Mouse (Mus musculus): ENCODE measurements around the gene Tcea3. TPM values are rescaled to one million over a fixed set of nuclear protein-coding genes. Genes with fewer than 3 reads are reported as not detected.

The Tcea3 gene
- 54.9 and 57.5 TPM in 2 replicates for polyA plus RNA-seq (2015; fragmentation: Nextera tagmentation; extraction: Ambion mirVana)

GRCm38 (mm10) chr4:136247729-136248463 lies at the start of gene Tcea3:
TSS of gene Tcea3 (plus strand) at chr4:136247729.
- Histone ChIP-seq H3K36me3 (ENCODE audit: control insufficient read depth, insufficient read depth) (no peaks in the 10 kb centered on the region), H3K27me3 (ENCODE audit: control insufficient read depth, insufficient read depth, low read length) (peaks cover 11% of the 10 kb centered on the region), H3K9me3 (replicated peaks; ENCODE audit: control insufficient read depth, low read length) (no peaks in the 10 kb centered on the region), H3K4me1 (ENCODE audit: control insufficient read depth, insufficient read depth, low read length) (peaks cover 30% of the 10 kb centered on the region), H3K27ac (ENCODE audit: low read length) (peak within 1 kb of the TSS; percentile 84), H3K4me2 (ENCODE audit: low read depth, low read length) (peak within 1 kb of the TSS; percentile 69), H3K4me3 (ENCODE audit: low read length) (peak within 1 kb of the TSS; percentile 76), H3K9ac (ENCODE audit: low read length) (peak within 1 kb of the TSS; percentile 74)
- under 1% methylated on average over 46 of the region's 46 CpGs for WGBS
- ATAC-seq (replicated peaks; ENCODE audit: extremely low read depth, insufficient read depth, low FRiP score) = peak; percentile 73

GRCm38 (mm10) chr4:136198846-136199245 lies 48.7 kb upstream of the Tcea3 start:
- no peak overlapping the region for H3K4me3 ChIP-seq (ENCODE audit: low read length)
- peaks cover 7% of the 10 kb centered on the region; the same call in 1 of the 2 replicates for H3K27me3 ChIP-seq (ENCODE audit: control insufficient read depth, insufficient read depth, low read length)
- no peak overlapping the region for H3K27ac ChIP-seq (ENCODE audit: low read length)
- no peak overlapping the region for H3K4me2 ChIP-seq (ENCODE audit: low read depth, low read length)
- ATAC-seq (replicated peaks; ENCODE audit: extremely low read depth, insufficient read depth, low FRiP score) = no peak
- no peaks in the 10 kb centered on the region for H3K9me3 ChIP-seq (replicated peaks; ENCODE audit: control insufficient read depth, low read length)
- H3K4me1 ChIP-seq (ENCODE audit: control insufficient read depth, insufficient read depth, low read length) = peaks cover 5% of the 10 kb centered on the region; the same call in 1 of the 2 replicates
- 76% methylated on average over 7 of the region's 7 CpGs for WGBS
- no peaks in the 10 kb centered on the region for H3K36me3 ChIP-seq (ENCODE audit: control insufficient read depth, insufficient read depth)
- H3K9ac ChIP-seq (ENCODE audit: low read length) = no peak overlapping the region

GRCm38 (mm10) chr4:136199562-136200292 lies 47.8 kb upstream of the Tcea3 start:
- ATAC-seq (replicated peaks; ENCODE audit: extremely low read depth, insufficient read depth, low FRiP score) = no peak
- Histone ChIP-seq H3K9ac (ENCODE audit: low read length) (no peak overlapping the region), H3K27me3 (ENCODE audit: control insufficient read depth, insufficient read depth, low read length) (peaks cover 7% of the 10 kb centered on the region; the same call in 1 of the 2 replicates), H3K9me3 (replicated peaks; ENCODE audit: control insufficient read depth, low read length) (no peaks in the 10 kb centered on the region), H3K4me1 (ENCODE audit: control insufficient read depth, insufficient read depth, low read length) (peaks cover 2% of the 10 kb centered on the region; the same call in 1 of the 2 replicates), H3K4me3 (ENCODE audit: low read length) (no peak overlapping the region), H3K36me3 (ENCODE audit: control insufficient read depth, insufficient read depth) (no peaks in the 10 kb centered on the region), H3K4me2 (ENCODE audit: low read depth, low read length) (no peak overlapping the region), H3K27ac (ENCODE audit: low read length) (no peak overlapping the region)
- WGBS = 25% methylated on average over 9 of the region's 9 CpGs

- H3K27ac ChIP-seq (ENCODE audit: low read length) = no peak overlapping the region
- peaks cover 7% of the 10 kb centered on the region; the same call in 1 of the 2 replicates for H3K27me3 ChIP-seq (ENCODE audit: control insufficient read depth, insufficient read depth, low read length)
- H3K9ac ChIP-seq (ENCODE audit: low read length) = no peak overlapping the region
- H3K36me3 ChIP-seq (ENCODE audit: control insufficient read depth, insufficient read depth) = no peaks in the 10 kb centered on the region
- H3K4me1 ChIP-seq (ENCODE audit: control insufficient read depth, insufficient read depth, low read length) = peaks cover 12% of the 10 kb centered on the region
- H3K9me3 ChIP-seq (replicated peaks; ENCODE audit: control insufficient read depth, low read length) = no peaks in the 10 kb centered on the region
- H3K4me3 ChIP-seq (ENCODE audit: low read length) = no peak overlapping the region
- no peak for ATAC-seq (replicated peaks; ENCODE audit: extremely low read depth, insufficient read depth, low FRiP score)
- H3K4me2 ChIP-seq (ENCODE audit: low read depth, low read length) = no peak overlapping the region
- 7% methylated on average over 9 of the region's 9 CpGs for WGBS
These were observed 45.0 kb upstream of the Tcea3 start for GRCm38 (mm10) chr4:136202509-136202908.

GRCm38 (mm10) chr4:136204775-136205174 lies 42.8 kb upstream of the Tcea3 start:
- Histone ChIP-seq H3K4me2 (ENCODE audit: low read depth, low read length) (no peak overlapping the region), H3K27ac (ENCODE audit: low read length) (no peak overlapping the region), H3K27me3 (ENCODE audit: control insufficient read depth, insufficient read depth, low read length) (peaks cover 7% of the 10 kb centered on the region; the same call in 1 of the 2 replicates), H3K9ac (ENCODE audit: low read length) (no peak overlapping the region), H3K4me3 (ENCODE audit: low read length) (no peak overlapping the region), H3K36me3 (ENCODE audit: control insufficient read depth, insufficient read depth) (no peaks in the 10 kb centered on the region), H3K4me1 (ENCODE audit: control insufficient read depth, insufficient read depth, low read length) (peaks cover 13% of the 10 kb centered on the region), H3K9me3 (replicated peaks; ENCODE audit: control insufficient read depth, low read length) (no peaks in the 10 kb centered on the region)
- ATAC-seq (replicated peaks; ENCODE audit: extremely low read depth, insufficient read depth, low FRiP score) = no peak
- 72% methylated on average over 2 of the region's 2 CpGs for WGBS

GRCm38 (mm10) chr4:136206033-136206893 lies 41.3 kb upstream of the Tcea3 start, which contains the start of gene Asap3:
TSS of gene Asap3 (plus strand) at chr4:136206365.
- ATAC-seq (replicated peaks; ENCODE audit: extremely low read depth, insufficient read depth, low FRiP score) = peak; percentile 88
- H3K4me3 ChIP-seq (ENCODE audit: low read length) = peak within 1 kb of the TSS; percentile 75
- peak within 1 kb of the TSS; percentile 99 for H3K4me2 ChIP-seq (ENCODE audit: low read depth, low read length)
- H3K36me3 ChIP-seq (ENCODE audit: control insufficient read depth, insufficient read depth) = no peaks in the 10 kb centered on the region
- H3K27me3 ChIP-seq (ENCODE audit: control insufficient read depth, insufficient read depth, low read length) = peaks cover 4% of the 10 kb centered on the region; the same call in 1 of the 2 replicates
- under 1% methylated on average over 54 of the region's 54 CpGs for WGBS
- peaks cover 13% of the 10 kb centered on the region for H3K4me1 ChIP-seq (ENCODE audit: control insufficient read depth, insufficient read depth, low read length)
- peak within 1 kb of the TSS; percentile 58 for H3K27ac ChIP-seq (ENCODE audit: low read length)
- H3K9me3 ChIP-seq (replicated peaks; ENCODE audit: control insufficient read depth, low read length) = no peaks in the 10 kb centered on the region
- peak within 1 kb of the TSS; percentile 85 for H3K9ac ChIP-seq (ENCODE audit: low read length)

GRCm38 (mm10) chr4:136206943-136207342 lies 40.6 kb upstream of the Tcea3 start:
- Histone ChIP-seq H3K4me3 (ENCODE audit: low read length) (peak overlapping the region; percentile 75), H3K27me3 (ENCODE audit: control insufficient read depth, insufficient read depth, low read length) (no peaks in the 10 kb centered on the region), H3K36me3 (ENCODE audit: control insufficient read depth, insufficient read depth) (no peaks in the 10 kb centered on the region), H3K4me2 (ENCODE audit: low read depth, low read length) (peak overlapping the region; percentile 99), H3K9ac (ENCODE audit: low read length) (peak overlapping the region; percentile 85), H3K27ac (ENCODE audit: low read length) (no peak overlapping the region), H3K9me3 (replicated peaks; ENCODE audit: control insufficient read depth, low read length) (no peaks in the 10 kb centered on the region), H3K4me1 (ENCODE audit: control insufficient read depth, insufficient read depth, low read length) (peaks cover 13% of the 10 kb centered on the region)
- no peak for ATAC-seq (replicated peaks; ENCODE audit: extremely low read depth, insufficient read depth, low FRiP score)
- WGBS = 7% methylated on average over 6 of the region's 6 CpGs

GRCm38 (mm10) chr4:136210931-136211330 lies 36.6 kb upstream of the Tcea3 start:
- Histone ChIP-seq H3K4me1 (ENCODE audit: control insufficient read depth, insufficient read depth, low read length) (peaks cover 13% of the 10 kb centered on the region), H3K36me3 (ENCODE audit: control insufficient read depth, insufficient read depth) (no peaks in the 10 kb centered on the region), H3K4me3 (ENCODE audit: low read length) (no peak overlapping the region), H3K4me2 (ENCODE audit: low read depth, low read length) (no peak overlapping the region), H3K27ac (ENCODE audit: low read length) (no peak overlapping the region), H3K9me3 (replicated peaks; ENCODE audit: control insufficient read depth, low read length) (no peaks in the 10 kb centered on the region), H3K9ac (ENCODE audit: low read length) (no peak overlapping the region), H3K27me3 (ENCODE audit: control insufficient read depth, insufficient read depth, low read length) (no peaks in the 10 kb centered on the region)
- ATAC-seq (replicated peaks; ENCODE audit: extremely low read depth, insufficient read depth, low FRiP score) = no peak
- 79% methylated on average over 9 of the region's 9 CpGs for WGBS

Data from heart, embryonic 16.5 days (tissue).